Mouse (Mus musculus) lung, adult 2 months (tissue): ENCODE measurements around the gene Syt11.

ENCODE experiments used
- CTCF ChIP-seq: fragments of 200-500 bp; IDR thresholded peaks from 2 replicates; pipeline ENCODE4 v1.5.1; 2011; ENCODE audit warnings: mild to moderate bottlenecking, low read length, control low read depth; ENCODE audit not compliant: insufficient read depth
- POLR2A ChIP-seq: fragments of 200-500 bp; IDR thresholded peaks from 2 replicates; pipeline ENCODE4 v1.6.1; 2011; ENCODE audit warnings: low read depth, mild to moderate bottlenecking, control low read depth, low read length, borderline replicate concordance; ENCODE audit errors: extremely low read depth

DNA sequence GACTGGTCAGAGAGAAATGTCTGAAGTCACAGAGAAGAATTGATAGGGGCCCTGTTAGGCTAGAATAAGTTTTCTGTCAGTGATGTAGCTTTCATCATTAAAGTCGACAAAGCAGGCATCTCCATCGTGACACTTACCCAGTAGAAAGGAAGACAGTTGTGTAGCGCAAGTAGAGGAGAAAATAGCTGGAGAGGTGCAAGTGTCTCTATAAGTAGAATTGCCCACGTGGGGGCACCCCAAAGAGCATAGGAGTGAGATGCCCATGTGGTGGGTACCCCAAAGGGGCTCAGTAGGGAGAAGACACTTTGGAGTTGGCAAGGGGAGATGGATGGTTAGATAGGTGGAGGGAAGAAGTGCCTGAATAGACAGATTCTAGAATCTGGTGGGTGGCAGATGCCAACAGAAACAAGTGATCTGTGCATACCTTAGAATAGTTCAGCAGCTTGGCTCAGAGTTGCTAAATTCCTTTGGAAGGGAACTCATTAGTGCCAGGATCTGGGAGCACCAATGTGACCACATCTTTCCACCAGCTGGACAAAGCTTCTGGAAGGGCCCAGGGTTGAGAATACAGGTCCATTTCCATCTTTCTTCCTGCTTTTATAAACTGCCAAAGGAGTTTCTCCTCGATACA is 29.1 kb upstream of the Syt11 start:
- TF ChIP-seq POLR2A: no peak
- TF ChIP-seq CTCF: no peak
